Mouse (Mus musculus): ENCODE data around the gene 5730455P16Rik. TPM values are rescaled to one million over a fixed set of nuclear protein-coding genes. Genes with fewer than 3 reads are reported as not detected.

Gene 5730455P16Rik
- total RNA-seq, 4 experiments from 2014 or later: 49.0 to 55.7 (median 53.1) TPM

Other genes starting within 250 kb of the 5730455P16Rik start
- gene Tefm, start 235.9 kb downstream of the 5730455P16Rik start, total RNA-seq (2022): 10 to 100 TPM in 3 of 4 experiments, 1 to 10 TPM in 1; 7.5 to 14.8 (median 10.9) TPM
- gene Adap2, start 223.9 kb downstream of the 5730455P16Rik start, total RNA-seq (2022): 10 to 100 TPM in 2 of 4 experiments, 1 to 10 TPM in 2; 6.9 to 12.6 (median 9.4) TPM
- gene Rnf135, start 194.2 kb downstream of the 5730455P16Rik start, total RNA-seq (2022): 1 to 10 TPM; 2.8 to 5.7 (median 4.6) TPM
- 10 to 100 TPM; 60.6 to 69.5 (median 63.4) TPM for gene Rhot1, start 169.0 kb downstream of the 5730455P16Rik start, total RNA-seq (2022)
- 10 to 100 TPM; 23.0 to 29.2 (median 24.2) TPM for gene Rhbdl3, start 77.1 kb downstream of the 5730455P16Rik start, total RNA-seq (2022)
- 100 to 1,000 TPM; 100 to 117 (median 107) TPM for gene Zfp207, start 5.2 kb upstream of the 5730455P16Rik start, total RNA-seq (2022)
- 100 to 1,000 TPM in 1 of 4 experiments, 10 to 100 TPM in 3; 93.9 to 105 (median 97.8) TPM for gene Psmd11, start 50.6 kb upstream of the 5730455P16Rik start, total RNA-seq (2022)
- 100 to 1,000 TPM; 252 to 280 (median 262) TPM for gene Cdk5r1, start 99.0 kb upstream of the 5730455P16Rik start, total RNA-seq (2022)